Mouse (Mus musculus): Measurements from ENCODE around the gene Rpl18. TPM values are rescaled to one million over a fixed set of nuclear protein-coding genes. Genes with fewer than 3 reads are reported as not detected.

Rpl18 gene
- 2,262 and 2,660 TPM in 2 replicates for polyA plus RNA-seq (2012; rRNA removed)

DNA sequence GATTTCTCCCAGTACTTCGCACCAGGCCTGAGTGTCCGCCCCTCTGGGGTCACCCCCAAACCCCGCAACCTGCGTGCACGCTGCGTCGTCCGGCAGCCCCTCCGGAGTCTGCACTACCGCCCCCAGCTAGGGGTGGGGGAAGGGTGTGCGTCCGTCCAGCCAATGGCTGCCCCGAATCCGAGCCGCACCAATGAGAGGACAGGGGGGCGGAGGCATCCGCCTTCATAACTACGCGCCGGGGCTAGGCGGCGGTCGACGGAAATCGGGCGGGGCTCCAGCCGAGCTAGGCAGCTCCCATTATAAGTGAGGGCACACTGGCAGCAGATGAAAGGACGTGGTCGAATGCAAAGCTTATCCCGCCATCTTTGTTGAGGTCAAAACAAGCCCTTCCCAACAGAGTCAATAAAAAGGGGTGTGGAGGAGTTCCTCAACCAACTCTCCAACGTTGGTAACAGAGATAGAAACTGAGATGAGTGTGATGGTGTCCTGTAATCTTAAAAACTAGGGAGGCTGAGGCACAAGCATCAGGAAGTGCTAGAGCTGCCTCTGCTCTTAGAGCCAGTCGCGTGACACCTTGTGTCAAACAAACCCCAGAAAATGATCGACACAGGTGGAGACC, at the start of gene Rpl18:
TSS of gene Rpl18 (plus strand) at position 368 of the 619 bp plus-strand sequence.

DNA sequence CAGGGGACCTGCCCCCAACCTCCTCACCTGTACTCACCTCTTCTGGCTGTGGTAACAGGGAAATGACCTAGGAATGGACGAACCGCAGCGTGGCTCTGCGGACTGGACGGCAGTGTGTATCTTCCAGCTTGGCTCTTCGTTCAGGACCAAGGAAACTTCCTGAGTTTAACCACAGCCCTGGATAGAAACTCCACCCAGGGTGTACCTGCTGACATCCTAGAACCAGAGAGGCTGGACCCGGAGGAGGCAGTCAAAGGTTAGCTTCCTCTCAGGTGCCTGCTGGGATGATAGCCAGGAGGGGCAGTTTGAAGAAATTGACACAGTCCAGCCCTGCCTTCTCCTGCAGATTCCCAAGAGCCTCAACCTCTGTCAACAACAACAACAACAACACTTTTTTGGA, 49.1 kb upstream of the Rpl18 start, which contains the start of gene Fut2:
TSS of gene Fut2 (minus strand) at position 234 of the 400 bp plus-strand sequence.

DNA sequence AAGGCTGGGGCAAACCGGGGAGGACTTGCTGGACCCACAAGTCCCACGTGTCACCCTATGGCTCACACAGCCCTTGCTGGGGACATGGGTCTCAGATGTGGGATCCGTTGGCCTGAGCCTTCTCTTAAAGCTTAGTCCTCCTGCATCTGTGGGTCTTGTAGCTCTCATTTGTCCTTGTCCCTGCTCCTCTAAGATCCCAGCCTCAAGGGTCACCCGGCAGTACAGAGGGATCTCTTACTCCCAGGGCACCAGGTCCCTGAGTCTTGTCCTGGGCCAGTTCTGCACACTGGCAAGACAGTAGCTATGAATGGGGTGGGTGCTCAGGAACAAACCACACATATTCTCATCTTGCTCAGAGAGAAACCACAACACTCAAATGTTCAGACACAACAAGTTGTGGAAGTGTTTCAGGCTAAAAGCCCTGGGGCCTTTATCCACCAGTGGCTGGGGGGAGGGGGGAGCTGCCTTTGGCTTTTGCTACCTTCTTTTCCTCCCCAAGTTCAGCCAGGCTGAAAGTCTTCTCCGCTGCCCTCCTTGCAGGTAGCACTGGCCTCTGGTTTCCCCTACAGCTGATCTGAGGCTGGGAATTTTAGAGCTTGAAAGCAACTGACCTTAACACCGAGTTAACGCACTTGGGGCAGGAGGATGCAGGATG, 31.7 kb upstream of the Rpl18 start, which contains the start of gene Ntn5:
TSS of gene Ntn5 (plus strand) at position 627 of the 655 bp plus-strand sequence.

DNA sequence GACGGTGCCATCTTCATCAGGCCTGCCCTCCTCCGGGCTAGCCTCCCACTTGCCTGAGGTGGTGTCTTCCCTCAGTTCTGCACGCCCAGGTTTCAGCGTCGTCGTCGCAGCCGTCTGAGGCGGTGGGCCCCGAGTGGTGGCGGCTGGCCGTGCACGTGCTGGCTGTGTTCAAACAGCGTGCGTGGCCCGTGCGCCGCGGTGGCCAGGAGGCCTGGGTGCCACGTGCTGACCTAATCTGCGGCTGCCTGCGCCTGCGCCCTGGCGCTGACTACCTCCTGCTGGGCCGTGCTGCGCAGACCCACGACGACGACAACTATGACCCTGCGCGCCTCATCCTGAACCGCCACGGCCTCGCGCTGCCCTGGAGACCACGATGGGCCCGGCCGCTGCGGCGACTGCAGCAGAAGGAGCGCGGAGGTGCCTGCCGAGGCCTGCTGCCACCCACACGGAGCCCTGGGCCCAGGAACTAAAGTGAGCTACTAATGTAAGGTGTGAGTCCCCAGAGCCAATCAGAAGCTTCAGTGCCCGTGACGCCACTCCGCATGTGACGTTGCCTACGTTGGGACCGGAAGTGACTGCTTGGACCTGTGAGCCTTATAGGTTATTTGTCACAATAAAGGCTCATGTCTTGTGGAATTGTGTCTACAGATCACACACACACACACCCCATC, 21.2 kb upstream of the Rpl18 start, which contains the start of gene Sec1:
TSS of gene Sec1 (minus strand) at position 482 of the 671 bp plus-strand sequence.

DNA sequence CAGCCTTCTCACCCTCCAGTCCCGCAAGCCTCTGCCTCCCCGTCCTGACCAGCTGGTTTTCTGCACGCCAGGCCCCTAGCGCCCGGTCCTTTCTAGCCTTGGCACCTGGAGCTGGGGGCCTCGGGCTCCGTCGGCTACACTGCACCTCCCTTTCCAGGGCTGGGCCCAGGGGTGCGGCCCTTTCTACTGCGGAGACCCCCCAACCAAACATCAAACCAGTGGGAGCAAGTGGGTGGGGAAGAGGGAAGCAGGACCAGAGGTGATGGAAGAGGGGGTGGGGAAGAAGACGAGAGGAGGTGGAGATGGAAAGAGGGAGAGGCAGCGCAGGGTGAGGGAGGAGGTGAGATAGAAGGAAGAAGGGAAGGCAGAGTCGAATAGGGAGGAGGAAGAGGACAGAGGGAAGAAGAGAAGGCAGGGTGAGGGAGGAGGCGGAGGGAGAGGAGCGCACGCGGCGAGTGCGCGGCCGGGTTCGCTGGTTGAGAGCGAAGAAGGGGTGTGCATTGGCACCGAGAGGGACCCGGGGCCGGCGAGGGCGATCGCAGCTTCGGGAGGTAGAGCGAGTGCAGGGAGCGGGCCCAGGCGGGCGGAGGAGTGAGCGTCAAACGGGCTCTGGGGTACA, 15.6 kb upstream of the Rpl18 start, which contains the start of gene Car11:
TSS of gene Car11 (plus strand) at position 321 of the 619 bp plus-strand sequence.

DNA sequence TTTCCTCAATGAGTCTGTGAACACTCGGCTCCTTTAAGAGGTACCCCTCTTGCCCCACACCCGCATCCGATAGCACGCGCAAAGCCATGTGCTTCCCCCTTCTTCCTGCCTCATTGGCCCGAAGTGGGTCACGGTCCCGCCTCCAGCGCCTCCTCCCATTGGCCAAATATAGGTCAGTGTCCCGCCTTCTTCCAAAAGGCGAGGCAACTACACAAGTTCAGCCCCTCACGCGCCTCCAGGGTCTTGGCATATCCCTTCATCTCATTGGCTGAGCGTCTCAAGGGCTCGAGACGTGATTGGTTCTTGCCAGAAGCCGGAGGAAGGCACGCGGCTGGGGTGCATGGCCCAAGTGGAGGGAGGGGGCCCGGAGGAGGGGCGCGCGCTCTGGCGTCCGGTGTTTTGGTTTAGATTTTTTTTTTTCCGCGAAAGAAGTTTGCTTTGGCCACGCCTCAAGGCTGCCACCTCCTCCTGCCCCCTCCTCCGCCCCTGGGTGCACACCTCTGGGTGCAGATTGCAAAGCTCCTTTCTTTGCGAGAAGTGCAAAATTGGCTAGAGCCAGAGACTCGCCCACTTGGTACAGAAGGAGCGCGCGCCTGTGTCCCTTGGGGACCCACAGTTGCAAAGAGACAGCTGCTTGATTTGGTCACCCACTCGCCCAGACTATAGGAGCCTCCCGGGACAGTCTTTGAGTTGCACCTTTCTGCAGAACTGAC, 10.4 kb upstream of the Rpl18 start, which contains the start of gene Dbp:
TSS of gene Dbp (plus strand) at position 359 of the 713 bp plus-strand sequence.

DNA sequence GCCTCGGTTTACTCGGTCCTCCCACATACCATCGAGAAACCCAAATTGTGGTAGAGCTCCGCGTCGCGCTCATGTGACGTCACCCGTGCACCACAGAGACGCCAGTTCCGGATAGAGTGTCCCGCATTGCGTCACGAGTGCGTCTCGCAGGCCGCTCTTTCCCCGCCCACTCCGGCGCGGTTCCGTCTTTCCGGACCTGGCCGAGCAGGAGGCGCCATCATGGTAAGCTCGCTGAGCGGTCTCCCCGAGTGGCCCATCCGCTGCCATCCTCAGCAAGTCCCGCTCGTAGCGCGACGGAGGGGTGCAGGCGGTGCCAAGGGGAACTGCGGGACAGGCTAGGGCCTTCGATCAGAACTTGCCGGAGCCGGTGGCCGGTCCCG, 2.7 kb downstream of the Rpl18 start, which contains the start of gene Sphk2:
TSS of gene Sphk2 (minus strand) at position 85 of the 380 bp plus-strand sequence.

DNA sequence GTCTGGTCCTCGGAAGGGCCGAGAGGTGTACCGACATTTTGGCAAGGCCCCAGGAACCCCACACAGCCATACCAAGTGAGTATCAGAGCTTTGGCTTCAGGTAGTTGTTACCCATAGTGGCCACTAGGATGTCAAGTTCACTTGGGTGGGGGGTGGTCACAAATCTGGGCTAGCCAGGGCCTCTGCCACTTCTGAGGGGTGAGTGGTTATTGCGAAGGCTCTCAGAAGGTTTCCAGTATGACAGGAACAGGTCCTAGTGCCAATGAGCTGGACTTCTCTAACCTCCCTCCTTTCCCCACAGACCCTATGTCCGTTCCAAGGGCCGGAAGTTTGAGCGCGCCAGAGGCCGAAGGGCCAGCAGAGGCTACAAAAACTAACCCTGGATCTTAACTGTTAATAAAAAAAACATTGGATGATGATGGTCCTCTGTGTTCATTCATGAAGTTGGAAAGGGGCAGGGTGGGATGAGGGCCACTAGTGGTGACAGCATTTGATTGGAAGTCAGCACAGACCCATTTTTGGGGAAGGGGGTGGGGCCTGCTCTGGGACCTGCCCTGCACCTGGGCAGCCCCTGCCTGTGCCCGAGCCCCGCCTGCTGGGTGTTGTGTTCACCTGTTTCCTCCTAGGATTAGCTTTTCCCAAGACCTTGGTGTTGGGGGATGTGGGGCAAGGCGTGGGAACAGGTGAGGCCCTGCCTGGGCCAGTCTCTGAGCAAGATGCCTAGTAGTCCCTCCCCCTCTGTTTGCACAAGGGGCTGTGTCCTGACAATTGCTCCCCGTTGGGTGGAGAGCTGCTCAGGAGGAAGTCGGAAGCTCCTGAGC, 5.4 kb downstream of the Rpl18 start, which contains the start of gene Fam83e:
TSS of gene Fam83e (plus strand) at position 800 of the 821 bp plus-strand sequence.

DNA sequence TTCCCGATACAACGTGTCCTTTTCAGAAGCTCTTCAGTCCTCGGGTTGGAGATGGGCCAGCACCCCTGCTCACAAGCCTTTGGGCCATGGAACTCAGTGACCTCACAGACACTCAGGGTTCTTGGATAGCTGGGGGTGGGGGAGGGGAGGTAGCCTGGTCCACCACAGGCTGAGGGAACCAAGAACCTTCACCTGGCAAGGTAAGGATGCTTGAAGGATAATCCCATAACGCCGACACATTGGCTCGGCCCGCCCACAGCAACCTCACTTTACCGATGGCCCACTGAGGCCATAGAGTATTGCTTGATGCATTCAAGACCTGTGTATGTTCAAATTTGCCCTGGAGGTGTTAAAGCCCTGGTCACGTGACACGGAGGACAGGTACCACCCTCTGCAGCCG, 10.5 kb downstream of the Rpl18 start, which contains the start of gene Spaca4:
TSS of gene Spaca4 (minus strand) at position 101 of the 400 bp plus-strand sequence.

Other genes with a start within 250 kb of the Rpl18 start
- gene Bax, start 248.6 kb upstream of the Rpl18 start, polyA plus RNA-seq (2012; rRNA removed), result 109 and 142 TPM in 2 replicates
- 0.12 and 0.19 TPM in 2 replicates for gene Tulp2, start 233.6 kb upstream of the Rpl18 start, polyA plus RNA-seq (2012; rRNA removed)
- gene Gm45808, start 228.6 kb upstream of the Rpl18 start, polyA plus RNA-seq (2012; rRNA removed), result 0.57 TPM in 1 of 2 replicates, not detected in the other
- gene Dhdh, start 226.7 kb upstream of the Rpl18 start, polyA plus RNA-seq (2012; rRNA removed), result 0.93 and 0.98 TPM in 2 replicates
- 833 and 896 TPM in 2 replicates for gene Nucb1, start 205.1 kb upstream of the Rpl18 start, polyA plus RNA-seq (2012; rRNA removed)
- 27.9 and 31.0 TPM in 2 replicates for gene Ppp1r15a, start 189.2 kb upstream of the Rpl18 start, polyA plus RNA-seq (2012; rRNA removed)
- gene Plekha4, start 189.1 kb upstream of the Rpl18 start, polyA plus RNA-seq (2012; rRNA removed), result 9.0 and 9.3 TPM in 2 replicates
- 4.5 and 7.4 TPM in 2 replicates for gene Hsd17b14, start 160.6 kb upstream of the Rpl18 start, polyA plus RNA-seq (2012; rRNA removed)
- 55.8 and 58.0 TPM in 2 replicates for gene Bcat2, start 145.3 kb upstream of the Rpl18 start, polyA plus RNA-seq (2012; rRNA removed)
- 0.16 and 0.57 TPM in 2 replicates for gene Fgf21, start 100.0 kb upstream of the Rpl18 start, polyA plus RNA-seq (2012; rRNA removed)
- gene Fut1, start 98.2 kb upstream of the Rpl18 start, polyA plus RNA-seq (2012; rRNA removed), result 1.8 and 2.4 TPM in 2 replicates
- gene Izumo1, start 93.6 kb upstream of the Rpl18 start, polyA plus RNA-seq (2012; rRNA removed), result 0.23 and 0.32 TPM in 2 replicates
- 8.1 and 12.7 TPM in 2 replicates for gene Rasip1, start 88.0 kb upstream of the Rpl18 start, polyA plus RNA-seq (2012; rRNA removed)
- 1.3 and 2.5 TPM in 2 replicates for gene Mamstr, start 75.5 kb upstream of the Rpl18 start, polyA plus RNA-seq (2012; rRNA removed)
- gene Fut2, start 49.1 kb upstream of the Rpl18 start, polyA plus RNA-seq (2012; rRNA removed), result 145 and 187 TPM in 2 replicates
- gene Ntn5, start 31.4 kb upstream of the Rpl18 start, polyA plus RNA-seq (2012; rRNA removed), result 5.1 and 17.7 TPM in 2 replicates
- gene Sec1, start 21.1 kb upstream of the Rpl18 start, polyA plus RNA-seq (2012; rRNA removed), result 0.63 and 0.67 TPM in 2 replicates
- gene Car11, start 15.6 kb upstream of the Rpl18 start, polyA plus RNA-seq (2012; rRNA removed), result 9.5 and 19.2 TPM in 2 replicates
- 29.4 and 35.9 TPM in 2 replicates for gene Dbp, start 10.4 kb upstream of the Rpl18 start, polyA plus RNA-seq (2012; rRNA removed)
- 113 and 134 TPM in 2 replicates for gene Sphk2, start 2.5 kb downstream of the Rpl18 start, polyA plus RNA-seq (2012; rRNA removed)
- 572 and 657 TPM in 2 replicates for gene Fam83e, start 5.8 kb downstream of the Rpl18 start, polyA plus RNA-seq (2012; rRNA removed)
- gene Spaca4, start 10.4 kb downstream of the Rpl18 start, polyA plus RNA-seq (2012; rRNA removed), result 0.24 and 0.36 TPM in 2 replicates
- gene Lmtk3, start 68.3 kb downstream of the Rpl18 start, polyA plus RNA-seq (2012; rRNA removed), result 5.0 and 6.1 TPM in 2 replicates
- gene Sult2b1, start 69.2 kb downstream of the Rpl18 start, polyA plus RNA-seq (2012; rRNA removed), result 36.4 and 39.2 TPM in 2 replicates
- gene Cyth2, start 99.1 kb downstream of the Rpl18 start, polyA plus RNA-seq (2012; rRNA removed), result 58.1 and 61.0 TPM in 2 replicates
- 0.20 and 0.43 TPM in 2 replicates for gene Kcnj14, start 109.3 kb downstream of the Rpl18 start, polyA plus RNA-seq (2012; rRNA removed)
- gene Grwd1, start 115.5 kb downstream of the Rpl18 start, polyA plus RNA-seq (2012; rRNA removed), result 10.6 and 12.5 TPM in 2 replicates
- gene Kdelr1, start 157.3 kb downstream of the Rpl18 start, polyA plus RNA-seq (2012; rRNA removed), result 211 and 311 TPM in 2 replicates
- gene Grin2d, start 162.9 kb downstream of the Rpl18 start, polyA plus RNA-seq (2012; rRNA removed), result 5.3 and 8.1 TPM in 2 replicates
- 0.30 and 0.32 TPM in 2 replicates for gene Syngr4, start 181.3 kb downstream of the Rpl18 start, polyA plus RNA-seq (2012; rRNA removed)
- 53.2 and 56.2 TPM in 2 replicates for gene Tmem143, start 181.5 kb downstream of the Rpl18 start, polyA plus RNA-seq (2012; rRNA removed)
- gene Emp3, start 205.9 kb downstream of the Rpl18 start, polyA plus RNA-seq (2012; rRNA removed), result 123 and 152 TPM in 2 replicates
- 5.0 and 8.4 TPM in 2 replicates for gene Ccdc114, start 208.6 kb downstream of the Rpl18 start, polyA plus RNA-seq (2012; rRNA removed)

Measured in colon, adult 2 months (tissue).